Mouse (Mus musculus): Measurements from ENCODE around the gene Calm1. TPM values are rescaled to one million over a fixed set of nuclear protein-coding genes. Genes with fewer than 3 reads are reported as not detected.

The Calm1 gene
- polyA plus RNA-seq, 1 experiment, result 796 TPM

GRCm38 (mm10) chr12:100186376-100186775 lies 12.9 kb upstream of the Calm1 start:
- no peak for TF ChIP-seq GATA1 (IDR thresholded peaks at IDR 0.05; ENCODE audit: low read length)

GRCm38 (mm10) chr12:100187013-100187755 lies 12.1 kb upstream of the Calm1 start:
- TF ChIP-seq GATA1 (IDR thresholded peaks at IDR 0.05; ENCODE audit: low read length), result no peak

GRCm38 (mm10) chr12:100187756-100188430 lies 11.3 kb upstream of the Calm1 start:
- TF ChIP-seq GATA1 (IDR thresholded peaks at IDR 0.05; ENCODE audit: low read length), result no peak

GRCm38 (mm10) chr12:100190802-100191201 lies 8.4 kb upstream of the Calm1 start:
- TF ChIP-seq GATA1 (IDR thresholded peaks at IDR 0.05; ENCODE audit: low read length), result no peak

GRCm38 (mm10) chr12:100194181-100194580 lies 5.1 kb upstream of the Calm1 start:
- no peak for TF ChIP-seq GATA1 (IDR thresholded peaks at IDR 0.05; ENCODE audit: low read length)

- TF ChIP-seq GATA1 (IDR thresholded peaks at IDR 0.05; ENCODE audit: low read length), result no peak
Observed at GRCm38 (mm10) chr12:100196786-100197185, 2.4 kb upstream of the Calm1 start.

- TF ChIP-seq GATA1 (IDR thresholded peaks at IDR 0.05; ENCODE audit: low read length), result no peak
Observed at GRCm38 (mm10) chr12:100199891-100200644, 833 bp downstream of the Calm1 start.

GRCm38 (mm10) chr12:100200645-100201362 lies 1.6 kb downstream of the Calm1 start:
- TF ChIP-seq GATA1 (IDR thresholded peaks at IDR 0.05; ENCODE audit: low read length), result no peak

GRCm38 (mm10) chr12:100201363-100201711 lies 2.1 kb downstream of the Calm1 start:
- TF ChIP-seq GATA1 (IDR thresholded peaks at IDR 0.05; ENCODE audit: low read length), result no peak

- no peak for TF ChIP-seq GATA1 (IDR thresholded peaks at IDR 0.05; ENCODE audit: low read length)
Observed at GRCm38 (mm10) chr12:100201838-100202237, 2.6 kb downstream of the Calm1 start.

GRCm38 (mm10) chr12:100203759-100204158 lies 4.5 kb downstream of the Calm1 start:
- no peak for TF ChIP-seq GATA1 (IDR thresholded peaks at IDR 0.05; ENCODE audit: low read length)

- no peak for TF ChIP-seq GATA1 (IDR thresholded peaks at IDR 0.05; ENCODE audit: low read length)
Observed at GRCm38 (mm10) chr12:100205156-100205555, 5.9 kb downstream of the Calm1 start.

GRCm38 (mm10) chr12:100206521-100206920 lies 7.3 kb downstream of the Calm1 start:
- TF ChIP-seq GATA1 (IDR thresholded peaks at IDR 0.05; ENCODE audit: low read length), result no peak

GRCm38 (mm10) chr12:100206926-100207325 lies 7.7 kb downstream of the Calm1 start:
- TF ChIP-seq GATA1 (IDR thresholded peaks at IDR 0.05; ENCODE audit: low read length), result no peak

GRCm38 (mm10) chr12:100209701-100210478 lies 10.7 kb downstream of the Calm1 start:
- TF ChIP-seq GATA1 (IDR thresholded peaks at IDR 0.05; ENCODE audit: low read length), result no peak
